Mouse (Mus musculus) E14TG2a.4 (cell line): ENCODE measurements at regions not wholly inside any gene's neighbourhood (a gene's known extent, or its start where the extent isn't known, plus 50 kb on each side); places are given as distances from the start of the nearest gene placed in this dataset.

ENCODE experiments used
- CTCF ChIP-seq: conservative IDR thresholded peaks from 2 replicates; pipeline ENCODE4 v1.5.1; 2014; ENCODE audit warnings: low read length
- POU5F1 ChIP-seq: IDR thresholded peaks from 2 replicates; pipeline ENCODE4 v1.6.1; 2014; ENCODE audit warnings: low read length, borderline replicate concordance

DNA sequence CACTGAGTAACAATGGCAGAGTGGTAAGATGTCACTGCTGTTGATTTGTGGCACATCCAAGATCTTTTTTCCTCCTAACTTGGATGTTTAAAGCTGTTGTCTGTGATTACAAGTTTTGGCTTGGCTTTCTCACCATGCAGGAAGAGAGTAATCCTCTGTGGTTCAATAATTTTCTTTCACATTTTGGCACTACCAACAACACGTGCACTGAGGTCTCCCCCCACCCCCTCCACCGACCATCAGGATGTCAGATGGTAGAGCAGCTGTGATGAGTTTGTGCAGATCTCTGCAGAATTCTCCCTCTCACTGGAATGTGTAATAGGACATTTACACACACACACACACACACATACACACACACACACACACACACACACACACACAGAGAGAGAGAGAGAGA is 2708.2 kb upstream of the Gm7489 start:
- TF ChIP-seq CTCF (no peak), POU5F1 (no peak)
